Mouse (Mus musculus): ENCODE data around the gene Ptbp3.

Ptbp3 gene

DNA sequence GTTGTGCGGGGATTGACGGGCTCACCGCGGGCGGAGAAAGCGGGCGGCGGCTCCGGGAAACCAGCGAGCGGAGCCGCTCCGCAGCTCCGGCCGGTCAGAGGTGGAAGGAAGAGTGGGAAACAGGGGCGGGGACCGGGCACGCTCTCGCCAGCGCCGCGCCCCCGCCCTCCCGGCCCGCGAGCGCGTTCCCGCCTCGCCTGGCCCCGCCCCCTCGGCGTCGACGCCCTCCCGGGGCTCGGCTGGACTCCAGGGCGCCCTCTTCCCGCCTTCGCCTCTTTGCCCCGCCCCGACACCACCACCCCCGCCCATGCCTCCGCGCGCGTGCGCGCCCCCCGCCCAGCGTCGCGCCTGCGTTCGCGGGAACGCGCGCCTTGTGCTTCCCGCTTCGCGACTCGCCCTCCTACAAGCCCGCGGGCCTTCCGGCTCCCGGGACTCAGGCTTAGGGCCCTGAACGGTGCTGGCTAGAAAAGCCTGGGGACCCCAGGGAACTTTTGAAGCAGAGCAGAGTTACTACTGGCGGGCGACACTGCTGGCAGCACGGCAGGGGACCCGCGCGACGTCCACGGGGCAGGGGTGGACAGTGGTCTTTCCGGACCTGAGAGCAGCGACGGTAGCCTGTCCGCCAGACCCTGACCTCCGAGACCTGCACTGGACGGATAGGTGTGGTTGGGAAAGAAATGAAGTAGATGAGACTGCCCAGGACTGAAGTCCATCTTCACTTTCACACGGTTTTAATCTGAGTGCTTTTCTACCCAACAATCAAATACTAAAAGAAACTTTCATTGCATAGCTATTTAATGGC, at the start of gene Ptbp3:
Ptbp3 (minus strand) TSS at position 190 of the 802 bp plus-strand sequence.
- POLR2A ChIA-PET: interaction anchor here in 3 of 4 experiments (0.6 to 4.1 kb wide), 16 partner anchors 9 to 433 kb away, joined by 3 to 31 read pairs (median 3); no protein-coding TSS in a partner anchor
- CTCF ChIA-PET: interaction anchor here in 1 of 4 experiments (0.6 kb wide), 1 partner anchor 288 kb away, joined by 3 read pairs; no protein-coding TSS in a partner anchor

DNA sequence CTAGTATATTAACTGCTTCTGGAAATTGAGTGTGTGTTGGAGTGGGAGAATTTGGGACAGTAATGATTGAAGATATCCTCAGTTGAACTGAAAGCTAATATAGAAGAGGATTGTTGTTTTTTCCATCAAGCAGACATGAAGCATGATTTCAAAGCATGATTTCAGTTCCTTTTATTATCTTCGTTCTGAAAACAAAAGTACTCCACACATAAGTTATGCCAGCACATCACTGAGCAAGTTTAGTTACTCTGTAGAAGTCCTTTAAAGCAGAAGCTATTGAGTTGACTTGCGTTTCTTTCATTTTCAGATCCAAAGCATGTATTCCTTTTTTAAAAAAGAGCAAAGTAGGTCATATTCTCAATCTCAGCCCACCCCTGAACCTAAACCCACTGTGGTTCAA, 47.4 kb upstream of the Ptbp3 start:
- POLR2A ChIA-PET: no interaction called here

DNA sequence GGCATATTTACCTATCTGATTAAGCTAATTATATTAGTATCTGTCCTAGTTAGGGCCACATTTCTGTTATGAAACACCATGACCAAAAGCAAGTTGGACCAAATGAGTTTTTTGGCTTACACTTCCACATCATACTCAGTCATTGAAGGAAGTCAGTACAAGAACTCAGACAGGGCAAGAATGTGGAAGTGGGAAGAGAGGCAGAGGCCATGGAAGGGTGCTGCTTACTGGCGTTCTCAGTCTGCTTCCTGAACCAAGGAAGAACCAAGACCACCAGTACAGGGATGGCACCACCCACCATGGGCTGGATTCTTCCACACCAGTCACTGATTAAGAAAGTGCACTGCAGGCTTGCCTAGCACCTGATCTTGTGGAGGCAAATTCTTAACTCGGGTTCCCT, 45.5 kb upstream of the Ptbp3 start:
- ChIA-PET CTCF (interaction anchor here in 1 of 4 experiments (0.7 kb wide), 1 partner anchor 24 kb away, joined by 6 read pairs; no protein-coding TSS in a partner anchor), POLR2A (interaction anchor here in 2 of 4 experiments (0.7 to 0.8 kb wide), 3 partner anchors 90 to 217 kb away, joined by 3 read pairs; no protein-coding TSS in a partner anchor)

More for the DNA sequence above, 47.4 kb upstream of the Ptbp3 start:
- CTCF ChIA-PET: no interaction called here

- POLR2A ChIA-PET: interaction anchor here in 1 of 4 experiments (0.6 kb wide), 1 partner anchor 238 kb away, joined by 3 read pairs; no protein-coding TSS in a partner anchor
- CTCF ChIA-PET: interaction anchor here in 1 of 4 experiments (0.9 kb wide), 1 partner anchor 588 kb away, joined by 3 read pairs; no protein-coding TSS in a partner anchor
These were observed 38.7 kb upstream of the Ptbp3 start for GRCm38 (mm10) chr4:59587872-59588226.

DNA sequence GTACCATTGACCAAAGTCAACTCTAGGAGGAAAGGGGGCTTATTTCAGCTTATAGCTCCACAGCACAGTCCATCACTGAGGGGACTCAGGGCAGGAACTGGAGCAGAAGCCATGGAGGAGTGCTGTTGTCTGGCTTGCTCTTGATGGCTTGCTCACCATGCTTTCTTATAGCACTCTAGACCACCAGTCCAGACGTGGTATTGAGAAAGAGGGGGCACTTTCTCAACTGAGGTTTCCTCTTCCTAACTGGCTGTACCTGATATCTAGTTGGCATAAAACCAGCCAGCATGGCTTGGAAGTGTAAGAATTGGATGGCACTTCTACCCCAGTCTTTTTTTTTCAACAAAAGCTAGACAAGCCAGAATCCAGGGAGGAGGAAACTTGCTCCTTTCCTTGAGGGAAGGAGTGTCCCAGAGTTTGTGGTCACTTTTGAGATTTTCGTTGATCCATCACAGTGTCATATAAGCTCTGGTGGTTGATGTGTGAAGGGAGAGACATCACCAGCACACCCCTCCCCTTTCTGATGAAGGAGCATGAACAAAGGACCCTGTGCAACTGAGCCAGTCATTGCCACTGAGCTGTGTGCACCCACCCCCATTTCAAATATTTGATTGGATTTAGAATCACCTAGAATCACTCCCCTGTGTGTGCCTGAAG, 38.2 kb upstream of the Ptbp3 start:
- ChIA-PET CTCF (interaction anchor here in 1 of 4 experiments (0.9 kb wide), 1 partner anchor 587 kb away, joined by 3 read pairs; no protein-coding TSS in a partner anchor), POLR2A (no interaction called here)

GRCm38 (mm10) chr4:59585097-59585496, 35.9 kb upstream of the Ptbp3 start:
- POLR2A ChIA-PET: interaction anchor here in 1 of 4 experiments (1.5 kb wide), 1 partner anchor 36 kb away, joined by 3 read pairs; no protein-coding TSS in a partner anchor

GRCm38 (mm10) chr4:59582186-59582585, 33.0 kb upstream of the Ptbp3 start:
- ChIA-PET CTCF (interaction anchor here in 1 of 4 experiments (1.4 kb wide), 1 partner anchor 346 kb away, joined by 7 read pairs; no protein-coding TSS in a partner anchor), POLR2A (interaction anchor here in 3 of 4 experiments (1.0 to 2.8 kb wide), 10 partner anchors 9 to 210 kb away, joined by 3 to 16 read pairs (median 4); partner anchors contain the start of gene E130308A19Rik (in 3 of the 3))

More at GRCm38 (mm10) chr4:59585097-59585496, 35.9 kb upstream of the Ptbp3 start:
- CTCF ChIA-PET: no interaction called here

- CTCF ChIA-PET: interaction anchor here in 2 of 4 experiments (0.6 to 1.4 kb wide), 7 partner anchors 9 to 346 kb away, joined by 3 to 8 read pairs (median 3); partner anchors contain the start of gene E130308A19Rik (in 1 of the 2)
- POLR2A ChIA-PET: interaction anchor here in 3 of 4 experiments (0.6 to 2.8 kb wide), 31 partner anchors 8 to 1715 kb away, joined by 3 to 16 read pairs (median 3); partner anchors contain the start of genes E130308A19Rik (in 3 of the 3), Slc46a2 (in 1 of the 3), Snx30 (in 1 of the 3) and Ugcg (in 1 of the 3)
These were observed 32.4 kb upstream of the Ptbp3 start, which contains the start of gene Hsdl2 for GRCm38 (mm10) chr4:59581314-59582185. Hsdl2 (plus strand) TSS chr4:59581563.

DNA sequence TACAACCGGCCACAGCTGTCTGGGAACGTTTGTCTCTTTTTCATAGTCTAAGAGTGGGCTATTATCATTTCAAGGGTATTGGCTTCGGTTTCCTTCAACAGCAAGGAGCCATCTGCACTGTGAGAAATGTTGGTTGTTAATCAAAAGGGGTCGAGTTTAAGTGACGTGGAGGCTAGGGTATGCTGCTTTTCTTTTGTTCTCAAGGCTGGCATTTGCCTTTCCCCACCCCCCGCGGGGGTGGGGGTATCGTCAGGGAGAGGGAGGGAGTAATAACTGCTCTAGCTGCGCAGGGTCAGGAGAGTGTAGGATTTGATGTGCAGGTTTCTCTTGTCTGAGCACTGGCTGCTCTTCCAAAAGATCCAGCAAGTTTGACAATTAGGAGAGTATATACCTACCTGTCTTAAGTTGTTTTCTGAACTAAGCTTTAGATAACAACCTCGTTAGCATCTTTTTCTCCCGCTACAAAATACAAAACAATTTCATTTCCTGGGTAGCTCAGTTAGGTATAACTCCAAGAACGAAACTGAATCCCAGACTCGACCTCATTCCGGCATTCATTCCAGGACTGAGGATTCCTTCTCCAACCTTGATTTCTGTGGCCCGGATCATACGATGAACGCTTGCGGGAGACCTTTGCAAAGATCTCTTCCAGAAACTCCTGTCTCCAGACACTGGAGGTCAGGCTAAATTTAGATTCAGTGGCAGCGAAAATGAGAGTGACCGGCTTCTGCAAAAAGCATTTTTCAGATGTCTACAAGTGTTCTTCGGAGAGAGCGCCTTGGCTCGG, 31.5 kb upstream of the Ptbp3 start:
- POLR2A ChIA-PET: interaction anchor here in 3 of 4 experiments (0.6 to 2.8 kb wide), 32 partner anchors 8 to 1714 kb away, joined by 3 to 16 read pairs (median 3); partner anchors contain the start of genes E130308A19Rik (in 3 of the 3), Slc46a2 (in 1 of the 3), Snx30 (in 1 of the 3) and Ugcg (in 1 of the 3)
- CTCF ChIA-PET: interaction anchor here in 1 of 4 experiments (0.5 to 1.4 kb wide), 7 partner anchors 8 to 348 kb away, joined by 3 to 7 read pairs (median 3); partner anchors contain the start of gene E130308A19Rik

GRCm38 (mm10) chr4:59575184-59575958, 26.2 kb upstream of the Ptbp3 start:
- ChIA-PET CTCF (interaction anchor here in 2 of 4 experiments (0.5 to 1.3 kb wide), 2 partner anchors 185 to 361 kb away, joined by 3 read pairs; no protein-coding TSS in a partner anchor), POLR2A (interaction anchor here in 2 of 4 experiments (0.6 to 0.7 kb wide), 2 partner anchors 18 to 147 kb away, joined by 3 read pairs; no protein-coding TSS in a partner anchor)

DNA sequence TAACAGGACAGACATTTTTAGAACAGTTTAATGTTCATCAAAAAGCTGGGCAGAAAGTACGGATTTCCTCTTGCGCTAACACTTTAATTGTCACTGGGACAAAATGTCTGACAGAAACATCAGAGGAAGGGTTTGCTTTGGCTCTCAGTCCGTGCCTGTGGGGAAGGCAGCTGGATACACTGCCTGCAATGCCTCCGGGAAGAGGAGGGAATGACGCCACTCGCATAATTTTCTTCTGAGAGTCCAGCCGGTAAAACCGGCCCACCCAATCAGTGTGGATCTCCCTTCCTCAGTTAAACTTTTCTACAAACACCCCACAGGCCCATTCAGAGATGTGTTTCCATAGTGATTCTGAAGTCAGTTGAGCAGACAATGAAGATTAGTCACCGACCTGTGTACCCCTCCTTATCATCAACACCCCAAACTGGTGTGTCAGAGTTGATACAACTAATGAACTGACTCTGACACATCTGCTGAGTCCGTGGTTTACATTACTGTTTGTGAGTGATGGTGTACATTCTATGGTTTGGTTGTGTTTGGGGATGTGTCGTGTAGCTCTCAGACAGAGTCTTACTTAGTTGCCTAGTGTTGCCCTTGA, 23.5 kb upstream of the Ptbp3 start:
- POLR2A ChIA-PET: interaction anchor here in 3 of 4 experiments (0.6 to 1.8 kb wide), 7 partner anchors 8 to 309 kb away, joined by 3 to 6 read pairs (median 3); partner anchors contain the start of gene Hsdl2 (in 1 of the 3)
- CTCF ChIA-PET: interaction anchor here in 3 of 4 experiments (0.5 to 1.4 kb wide), 5 partner anchors 9 to 375 kb away, joined by 3 to 8 read pairs (median 5); partner anchors contain the start of gene Hsdl2 (in 1 of the 3)

- ChIA-PET POLR2A (interaction anchor here in 2 of 4 experiments (0.7 to 1.8 kb wide), 3 partner anchors 20 to 150 kb away, joined by 3 to 8 read pairs (median 3); no protein-coding TSS in a partner anchor), CTCF (interaction anchor here (0.5 to 3.2 kb wide), 11 partner anchors 25 to 236 kb away, joined by 3 to 16 read pairs (median 7); no protein-coding TSS in a partner anchor)
These were observed 21.4 kb upstream of the Ptbp3 start for GRCm38 (mm10) chr4:59570519-59570918.

DNA sequence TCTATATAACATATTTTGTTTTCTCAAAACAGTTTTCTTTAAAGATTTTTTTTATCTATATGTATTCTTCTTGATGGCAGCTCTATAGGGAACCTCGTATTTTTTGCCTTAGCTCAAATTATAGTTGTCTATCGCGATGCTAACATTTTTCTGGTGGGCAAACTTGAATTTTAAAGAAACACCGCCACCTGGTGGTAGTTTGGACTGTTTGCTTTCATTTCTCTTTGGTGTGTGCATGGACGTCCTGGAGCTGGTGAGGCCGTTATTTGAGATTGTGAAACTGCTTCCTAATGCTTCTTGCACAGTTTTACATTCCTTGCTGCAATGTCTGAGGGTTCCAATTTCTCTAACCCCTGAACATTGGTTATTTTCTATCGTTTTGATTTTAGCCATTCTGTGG, 20.4 kb upstream of the Ptbp3 start:
- POLR2A ChIA-PET: interaction anchor here in 3 of 4 experiments (0.6 to 1.8 kb wide), 9 partner anchors 9 to 355 kb away, joined by 3 to 8 read pairs (median 4); no protein-coding TSS in a partner anchor
- CTCF ChIA-PET: interaction anchor here (0.5 to 3.2 kb wide), 42 partner anchors 9 to 570 kb away, joined by 3 to 16 read pairs (median 4); no protein-coding TSS in a partner anchor

DNA sequence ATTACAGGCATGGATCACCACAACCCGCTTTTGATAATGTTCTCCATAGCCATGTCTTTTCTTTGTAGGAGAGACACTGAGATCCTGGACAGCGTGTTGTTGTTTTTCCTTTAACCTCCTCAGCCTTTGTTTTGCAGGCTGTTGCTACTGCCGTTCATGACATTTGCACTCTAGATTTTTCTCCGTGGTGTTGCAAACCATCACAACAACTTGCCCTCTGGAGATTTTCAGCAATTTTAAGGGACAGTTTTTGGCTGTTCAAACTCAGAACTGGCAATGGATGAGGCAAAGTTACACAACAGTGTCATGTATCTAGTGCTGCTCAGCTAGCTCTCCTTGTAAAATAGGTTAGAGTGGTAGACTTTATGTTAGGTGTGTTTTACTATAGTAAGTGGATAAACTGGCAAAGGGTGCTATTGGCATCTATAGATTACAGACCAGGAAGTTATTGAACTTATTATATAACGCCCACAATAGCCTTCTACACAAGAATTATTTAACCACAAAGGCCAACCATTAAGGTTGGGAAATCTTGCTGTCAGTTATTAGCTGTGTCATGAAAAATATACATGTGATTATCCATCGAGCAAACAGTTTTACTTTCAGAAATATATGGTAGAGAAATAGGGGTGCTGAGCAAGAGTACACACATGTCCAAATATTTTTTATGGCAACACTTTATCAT, 18.6 kb upstream of the Ptbp3 start:
- POLR2A ChIA-PET: interaction anchor here in 3 of 4 experiments (0.7 to 1.8 kb wide), 6 partner anchors 8 to 446 kb away, joined by 3 to 8 read pairs (median 5); no protein-coding TSS in a partner anchor
- CTCF ChIA-PET: interaction anchor here (0.7 to 3.2 kb wide), 6 partner anchors 14 to 285 kb away, joined by 3 to 17 read pairs (median 6); partner anchors contain the start of gene Hsdl2 (in 1 of the 4)

Data from embryonic stem cell, embryonic (primary cell).